Mouse (Mus musculus): ENCODE measurements around the gene Vmn1r113.
"Not testable (repeated sequence)": the region's sequence is repeated elsewhere in the genome, so short reads cannot be mapped to it uniquely, and the experiment has no call there.

Vmn1r113 gene

DNA sequence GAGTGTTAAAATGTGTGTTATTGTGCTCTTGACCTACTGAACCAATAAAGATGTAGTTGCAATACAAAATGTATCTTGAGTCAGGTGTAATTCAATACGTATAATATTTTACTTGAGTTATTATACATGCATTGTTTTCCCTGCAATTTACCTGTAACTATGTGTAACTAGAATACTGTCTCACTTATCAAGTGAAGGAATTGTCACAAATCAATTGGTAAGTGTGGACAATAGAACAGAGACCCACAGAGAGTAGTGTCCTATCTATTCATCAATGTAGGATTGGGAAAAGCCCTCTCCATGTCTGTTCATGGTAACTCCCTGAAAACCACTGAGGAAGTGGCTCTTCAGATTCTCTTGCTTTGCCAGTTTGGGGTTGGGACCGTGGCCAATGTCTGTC is at the start of gene Vmn1r113:
Gene Vmn1r113, plus strand, starts transcription at position 301 of the 400 bp plus-strand sequence.
- DNase-seq (ENCODE audit: low read depth, low spot score) = not testable (repeated sequence)

DNA sequence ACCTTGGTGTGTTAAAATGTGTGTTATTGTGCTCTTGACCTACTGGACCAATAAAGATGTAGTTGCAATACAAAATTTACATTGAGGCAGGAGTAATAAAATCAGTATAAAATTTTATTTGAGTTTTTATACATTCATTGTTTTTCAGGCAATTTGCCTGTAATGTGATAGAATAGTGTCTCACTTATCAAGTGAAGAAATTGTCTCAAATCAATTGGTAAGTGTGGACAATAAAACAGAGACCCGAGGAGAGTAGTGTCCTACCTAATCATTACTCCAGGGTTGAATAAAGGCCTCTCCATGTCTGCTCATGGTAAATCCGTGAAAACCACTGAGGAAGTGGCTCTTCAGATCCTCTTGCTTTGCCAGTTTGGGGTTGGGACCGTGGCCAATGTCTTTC is 16.2 kb upstream of the Vmn1r113 start, which contains the start of gene Vmn1r112:
Gene Vmn1r112, plus strand, starts transcription at position 301 of the 400 bp plus-strand sequence.
- not testable (repeated sequence) for DNase-seq (ENCODE audit: low read depth, low spot score)

DNA sequence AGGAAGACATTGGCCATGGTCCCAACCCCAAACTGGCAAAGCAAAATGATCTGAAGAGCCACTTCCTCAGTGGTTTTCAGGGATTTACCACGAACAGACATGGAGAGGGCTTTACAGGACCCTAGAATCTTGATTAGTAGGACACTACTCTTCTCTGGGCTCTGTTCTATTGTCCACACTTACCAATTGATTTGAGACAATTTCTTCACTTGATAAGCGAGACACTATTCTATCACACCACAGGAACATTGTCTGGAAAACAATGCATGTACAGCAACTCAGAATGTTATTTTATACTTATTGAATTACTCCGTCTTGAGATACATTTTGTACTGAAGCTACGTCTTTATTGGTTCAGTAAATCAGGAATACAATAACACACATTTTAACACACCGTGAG is 25.0 kb downstream of the Vmn1r113 start, which contains the start of gene Vmn1r114:
Gene Vmn1r114, minus strand, starts transcription at position 101 of the 400 bp plus-strand sequence.
- not testable (repeated sequence) for DNase-seq (ENCODE audit: low read depth, low spot score)

All from telencephalon, adult 2 months (tissue).